Mouse (Mus musculus) myocyte (in vitro differentiated cells): ENCODE measurements around the gene Fam69b.

ENCODE experiments used
- CEBPB ChIP-seq: IDR thresholded peaks from 2 replicates; pipeline ENCODE4 v1.6.1; 2011; ENCODE audit warnings: mild to moderate bottlenecking, moderate library complexity; ENCODE audit not compliant: poor library complexity, insufficient read depth, severe bottlenecking
- E2F4 ChIP-seq: IDR thresholded peaks from one replicate; pipeline ENCODE4 v1.6.1; 2011; ENCODE audit warnings: mild to moderate bottlenecking, control low read depth, moderate library complexity; ENCODE audit not compliant: insufficient read depth
- MAX ChIP-seq: IDR thresholded peaks from one replicate; pipeline ENCODE4 v1.6.1; 2011; ENCODE audit warnings: low read depth, mild to moderate bottlenecking, control low read depth
- MYOD1 ChIP-seq, 3 experiments: IDR thresholded peaks; one replicate each; pipeline ENCODE4 v1.6.1; 2011; ENCODE audit warnings: control low read depth in 2 of 3, low read depth in 2 of 3, mild to moderate bottlenecking in 2 of 3, moderate library complexity in 1 of 3; ENCODE audit not compliant: insufficient read length in 2 of 3, control insufficient read depth in 1 of 3
- MYOG ChIP-seq, 3 experiments: IDR thresholded peaks; one replicate each; pipeline ENCODE4 v1.6.1; 2011; ENCODE audit warnings: control low read depth in 2 of 3, low read depth in 2 of 3, mild to moderate bottlenecking in 2 of 3; ENCODE audit not compliant: insufficient read length in 2 of 3, control insufficient read depth in 1 of 3, insufficient read depth in 1 of 3
- POLR2A ChIP-seq: IDR thresholded peaks from one replicate; pipeline ENCODE4 v1.6.1; 2011; ENCODE audit warnings: low read depth, mild to moderate bottlenecking, control low read depth, moderate library complexity; ENCODE audit not compliant: insufficient read length
- POLR2AphosphoS2 ChIP-seq: IDR thresholded peaks from one replicate; pipeline ENCODE4 v1.6.1; 2011; ENCODE audit warnings: low read depth, control low read depth; ENCODE audit not compliant: insufficient read length
- REST ChIP-seq: IDR thresholded peaks from one replicate; pipeline ENCODE4 v1.6.1; 2011; ENCODE audit warnings: mild to moderate bottlenecking, control low read depth, moderate library complexity; ENCODE audit not compliant: insufficient read depth, insufficient read length
- SRF ChIP-seq: IDR thresholded peaks from one replicate; pipeline ENCODE4 v1.6.1; 2011; ENCODE audit warnings: low read depth; ENCODE audit not compliant: control insufficient read depth, insufficient read length
- TCF3 ChIP-seq: IDR thresholded peaks from one replicate; pipeline ENCODE4 v1.6.1; 2011; ENCODE audit warnings: low read depth, control low read depth; ENCODE audit not compliant: insufficient read length
- USF1 ChIP-seq: IDR thresholded peaks from one replicate; pipeline ENCODE4 v1.6.1; 2011; ENCODE audit warnings: low read depth, mild to moderate bottlenecking, control low read depth, moderate library complexity

- TF ChIP-seq POLR2A (no peak), MYOD1 (IDR thresholded peaks at IDR 0.05; ENCODE audit: control insufficient read depth in 1 of 3, insufficient read length in 2 of 3, low read depth in 2 of 3) (no peak), SRF (no peak), E2F4 (no peak), POLR2AphosphoS2 (no peak), USF1 (no peak), MAX (no peak), MYOG (IDR thresholded peaks at IDR 0.05; ENCODE audit: control insufficient read depth in 1 of 3, insufficient read depth in 1 of 3, insufficient read length in 2 of 3, low read depth in 2 of 3) (no peak), TCF3 (no peak), CEBPB (no peak), REST (no peak)
Observed at GRCm38 (mm10) chr2:26661143-26661752, 33.0 kb downstream of the Fam69b start.
